Mouse (Mus musculus) T-helper 1 cell (primary cell): Measurements from ENCODE around the gene Kcnk15.

Experiments
- in situ Hi-C: fragments of 300-600 bp; cut with MboI, MseI; formaldehyde crosslinking; loops from one replicate; pipeline ENCODE4 v1.15.1; 2025; ENCODE audit warnings: high pct_unique_total_duplicates

Kcnk15 gene

DNA sequence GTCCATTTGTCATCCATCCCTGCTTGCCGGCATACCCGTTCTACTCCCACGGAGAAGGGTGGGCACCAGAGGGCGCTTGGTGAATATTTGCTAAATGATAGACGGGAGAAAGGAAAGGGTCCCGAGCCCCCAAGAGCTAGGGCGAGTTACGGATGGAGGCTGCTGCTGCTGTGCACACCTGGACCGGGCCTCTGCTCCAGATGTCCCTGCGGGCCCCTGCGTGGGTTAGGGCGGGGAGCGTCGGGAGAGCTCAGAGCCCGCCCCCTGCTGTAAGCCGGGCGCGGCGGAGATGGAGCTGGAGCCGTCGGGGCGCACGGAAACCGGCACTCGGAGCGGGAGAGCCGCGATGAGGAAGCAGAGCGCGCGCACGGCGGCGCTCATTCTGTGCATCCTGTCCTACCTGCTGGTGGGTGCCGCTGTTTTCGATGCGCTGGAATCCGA is at the start of gene Kcnk15:
Gene Kcnk15 (plus strand): TSS at position 191 of the 441 bp plus-strand sequence.
- in situ Hi-C loops, result loop anchor here (5.0 kb wide), 1 partner anchor 99 kb away; no protein-coding TSS in a partner anchor

DNA sequence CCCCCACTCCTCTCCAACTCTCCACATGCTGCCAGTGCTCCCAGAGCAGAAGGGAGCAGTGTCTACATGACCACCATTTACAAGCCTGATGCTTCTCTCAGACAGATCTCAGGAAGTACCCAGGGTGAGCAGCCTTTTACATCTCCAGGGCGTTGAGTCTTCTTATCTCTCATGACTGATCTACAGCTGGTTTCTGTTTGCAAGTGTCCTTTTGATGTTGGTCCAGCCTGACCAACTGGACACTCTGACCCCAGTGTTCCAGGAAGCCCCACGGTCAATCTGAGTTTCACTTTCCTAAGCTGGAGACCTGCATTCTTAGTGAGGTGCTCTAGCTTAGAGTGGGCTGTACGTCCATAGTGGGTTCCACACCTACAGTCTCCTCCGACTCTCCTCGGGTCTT is 49.6 kb upstream of the Kcnk15 start:
- in situ Hi-C loops, result no loop called here

GRCm38 (mm10) chr2:163809166-163809565 is 44.3 kb upstream of the Kcnk15 start:
- in situ Hi-C loops, result no loop called here

GRCm38 (mm10) chr2:163809704-163810103 is 43.7 kb upstream of the Kcnk15 start:
- in situ Hi-C loops, result loop anchor here (10.0 kb wide), 1 partner anchor 595 kb away; no protein-coding TSS in a partner anchor

- in situ Hi-C loops, result loop anchor here (10.0 kb wide), 1 partner anchor 598 kb away; no protein-coding TSS in a partner anchor
Observed at GRCm38 (mm10) chr2:163813077-163813476, 40.4 kb upstream of the Kcnk15 start.

- in situ Hi-C loops, result loop anchor here (10.0 kb wide), 1 partner anchor 600 kb away; no protein-coding TSS in a partner anchor
Observed at GRCm38 (mm10) chr2:163814739-163815465, 38.5 kb upstream of the Kcnk15 start.

GRCm38 (mm10) chr2:163820607-163821006 is 32.8 kb upstream of the Kcnk15 start, which contains the start of gene Ccn5:
Gene Ccn5, plus strand, starts transcription at chr2:163820861.
- in situ Hi-C loops, result no loop called here

DNA sequence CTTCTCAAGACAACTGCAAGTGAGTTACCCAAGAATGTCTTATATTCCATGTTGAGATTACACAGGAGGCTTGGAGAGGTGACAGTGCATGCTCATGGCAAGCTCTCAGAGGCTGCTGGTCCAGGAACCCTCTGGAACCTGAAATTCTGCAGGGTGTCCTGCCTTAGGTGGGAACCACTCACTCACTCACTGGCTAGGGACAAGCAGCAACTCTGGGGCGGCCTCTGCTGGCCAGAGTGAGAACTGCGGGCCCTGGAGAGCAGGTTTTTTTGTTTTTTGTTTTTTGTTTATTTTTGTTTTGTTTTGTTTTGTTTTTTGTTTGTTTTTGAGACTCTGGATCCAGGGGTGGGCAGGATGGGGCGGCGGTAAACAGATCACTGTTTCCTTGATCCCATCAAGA is 30.2 kb upstream of the Kcnk15 start:
- in situ Hi-C loops, result no loop called here

DNA sequence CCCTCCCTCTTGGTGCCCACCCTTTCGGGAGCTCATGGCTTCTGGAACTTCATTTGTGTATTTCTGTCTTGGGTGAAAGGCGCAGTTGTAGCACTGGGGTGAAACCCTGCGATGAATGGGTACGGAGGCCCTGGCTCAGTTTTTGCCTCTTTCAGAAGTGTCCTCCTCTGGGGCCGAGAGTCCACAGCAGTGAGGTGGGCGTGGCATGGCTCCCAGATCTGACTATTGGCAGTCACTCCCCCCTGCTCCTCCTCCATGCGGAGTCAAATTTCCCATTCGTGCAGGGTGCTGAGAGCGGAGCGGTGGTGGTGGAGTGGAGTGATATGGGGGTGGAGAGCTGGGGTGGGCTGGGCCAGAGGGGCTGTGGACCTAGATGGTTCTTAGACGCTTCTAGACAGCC is 29.7 kb upstream of the Kcnk15 start:
- in situ Hi-C loops, result no loop called here

DNA sequence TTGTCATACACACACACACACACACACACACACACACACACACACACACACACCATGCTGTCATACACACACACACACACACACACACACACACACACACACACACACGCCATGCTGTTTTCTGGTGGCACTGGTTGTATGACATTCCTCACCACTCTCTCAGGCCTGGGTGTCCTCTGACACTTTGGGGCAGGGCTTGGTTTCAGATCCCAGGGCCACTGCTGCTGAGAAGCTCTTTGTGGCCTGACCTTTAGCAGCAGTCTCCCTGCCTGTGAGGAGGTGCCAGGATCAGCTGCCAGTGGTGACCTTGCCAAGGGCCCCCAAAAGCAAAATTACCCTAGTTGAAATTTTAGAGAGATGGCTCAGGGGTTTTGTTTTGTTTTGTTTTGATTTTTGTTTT is 27.6 kb upstream of the Kcnk15 start:
- in situ Hi-C loops, result no loop called here

DNA sequence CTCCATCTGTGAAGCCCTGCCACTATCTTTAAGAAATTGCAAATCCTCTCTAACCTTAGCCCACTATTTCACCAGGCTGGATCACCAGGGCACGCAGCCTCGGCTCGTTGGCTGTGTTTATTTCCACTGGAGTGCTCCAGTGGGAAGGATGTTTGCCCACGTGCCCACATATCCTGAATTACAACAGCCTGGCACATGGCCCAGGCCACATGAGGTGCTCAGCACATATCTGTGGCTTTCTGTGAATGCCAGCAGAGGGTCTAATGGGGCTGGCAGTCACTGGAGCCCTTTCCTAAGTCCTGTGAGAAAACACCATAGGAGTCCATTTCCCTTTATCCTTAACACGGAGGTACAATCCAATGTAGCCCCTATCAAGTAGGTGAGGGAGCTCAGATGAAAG is 27.0 kb upstream of the Kcnk15 start:
- in situ Hi-C loops, result no loop called here

GRCm38 (mm10) chr2:163831163-163831562 is 22.3 kb upstream of the Kcnk15 start:
- in situ Hi-C loops, result loop anchor here (5.0 kb wide), 1 partner anchor 44 kb away; no protein-coding TSS in a partner anchor

GRCm38 (mm10) chr2:163838043-163838442 is 15.4 kb upstream of the Kcnk15 start:
- in situ Hi-C loops, result no loop called here

- in situ Hi-C loops, result no loop called here
Observed at GRCm38 (mm10) chr2:163839519-163839918, 13.9 kb upstream of the Kcnk15 start.

DNA sequence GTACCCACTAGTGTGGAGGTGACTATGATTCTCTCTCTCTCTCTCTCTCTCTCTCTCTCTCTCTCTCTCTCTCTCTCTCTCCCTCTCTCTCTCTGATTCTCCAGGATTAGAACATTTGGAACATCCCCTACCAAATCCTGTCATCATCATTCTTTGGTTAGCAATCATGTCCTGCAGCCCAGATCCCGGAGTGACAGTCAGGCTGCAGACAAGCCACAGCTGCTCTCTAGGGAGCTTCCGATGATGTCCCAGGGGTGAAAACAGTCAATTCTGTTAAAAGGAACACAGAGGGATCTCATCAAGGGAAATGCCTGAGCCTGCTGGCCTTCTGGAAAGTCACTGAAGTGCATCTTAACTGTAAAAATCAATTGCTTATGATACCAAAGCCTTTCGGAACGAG is 11.4 kb upstream of the Kcnk15 start:
- in situ Hi-C loops, result no loop called here

DNA sequence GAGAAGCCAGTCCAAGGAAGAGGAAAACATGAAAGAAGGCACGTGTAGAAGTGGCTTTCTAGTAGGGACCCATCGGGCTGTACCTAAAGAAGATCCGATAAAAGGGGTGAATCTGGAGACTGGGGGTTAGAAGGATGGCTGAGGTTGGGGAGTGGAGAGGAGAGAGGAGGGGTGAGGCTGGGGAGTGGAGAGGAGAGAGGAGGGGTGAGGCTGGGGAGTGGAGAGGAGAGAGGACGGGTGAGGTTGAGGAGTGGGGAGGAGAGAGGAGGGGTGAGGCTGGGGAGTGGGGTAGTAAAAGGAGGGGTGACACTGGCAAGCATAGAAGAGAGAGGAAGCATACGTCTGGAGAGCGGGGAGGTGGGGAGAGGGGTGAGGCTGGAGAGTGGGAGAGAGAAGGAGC is 3.8 kb downstream of the Kcnk15 start:
- in situ Hi-C loops, result no loop called here

GRCm38 (mm10) chr2:163858254-163858947 is 5.0 kb downstream of the Kcnk15 start:
- in situ Hi-C loops, result no loop called here

DNA sequence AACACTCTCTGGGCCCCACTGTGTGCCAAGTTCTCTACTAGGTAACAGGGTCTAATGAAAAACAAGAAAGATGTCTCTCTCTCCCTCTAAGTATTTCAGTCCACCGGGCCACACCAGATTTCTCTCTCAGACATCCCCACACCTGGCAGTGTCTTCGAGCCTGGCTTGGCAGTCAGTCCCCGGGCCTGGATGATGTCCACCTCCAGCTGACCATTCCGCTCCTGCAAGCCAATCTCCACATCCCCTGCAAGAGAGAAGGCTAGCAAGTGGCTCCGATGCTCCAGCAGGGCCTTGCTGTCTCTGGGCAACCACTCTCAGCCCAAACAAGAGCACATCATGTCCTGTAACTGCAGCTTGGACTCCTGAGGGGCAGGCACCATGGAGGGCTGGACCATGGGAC is 11.9 kb downstream of the Kcnk15 start:
- in situ Hi-C loops, result no loop called here

- in situ Hi-C loops, result no loop called here
Observed at GRCm38 (mm10) chr2:163866061-163866460, 12.6 kb downstream of the Kcnk15 start.

DNA sequence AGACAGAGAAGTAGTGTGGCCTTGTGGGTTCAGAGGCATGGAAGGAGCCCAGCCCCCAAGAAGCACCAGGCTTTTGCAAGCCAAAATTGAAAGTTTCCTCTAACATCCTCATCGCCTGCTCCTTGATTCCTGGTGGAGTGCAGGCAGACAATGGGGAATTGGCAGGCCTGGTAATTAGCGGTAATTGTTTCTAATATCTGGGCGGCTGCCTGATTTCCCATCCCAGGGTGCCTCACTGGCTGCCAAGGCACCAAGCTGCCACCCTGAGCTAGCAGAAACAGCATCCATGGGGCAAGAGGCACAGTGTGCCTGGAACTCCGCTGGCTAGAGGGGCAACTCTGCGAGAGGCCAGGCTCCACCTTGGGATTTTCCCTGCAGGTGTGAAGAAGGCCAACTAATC is 16.3 kb downstream of the Kcnk15 start:
- in situ Hi-C loops, result loop anchor here (5.0 to 10.0 kb wide), 2 partner anchors 98 to 385 kb away; partner anchors contain the start of gene Svs3b

DNA sequence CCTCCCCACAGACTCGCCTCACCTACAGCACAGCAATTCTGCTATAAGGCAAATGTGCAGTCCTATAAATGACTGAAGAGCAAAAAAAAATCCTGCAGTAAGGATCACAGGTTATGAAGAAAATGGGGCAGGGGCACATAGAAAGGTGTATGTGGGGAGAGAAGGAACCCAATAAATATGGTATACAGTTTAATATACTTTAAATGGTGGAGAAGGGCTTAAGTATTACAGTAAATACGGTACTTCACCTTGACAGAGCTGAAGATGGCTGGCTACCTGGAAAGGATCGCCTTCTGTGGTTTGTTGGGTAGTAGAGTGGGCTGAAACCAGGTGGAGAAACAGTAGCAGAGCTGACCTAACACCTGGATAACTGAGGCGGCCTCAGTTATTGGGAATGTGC is 17.8 kb downstream of the Kcnk15 start:
- in situ Hi-C loops, result loop anchor here (5.0 to 10.0 kb wide), 2 partner anchors 96 to 384 kb away; partner anchors contain the start of gene Svs3b

- in situ Hi-C loops, result loop anchor here (5.0 to 10.0 kb wide), 2 partner anchors 95 to 383 kb away; partner anchors contain the start of gene Svs3b
Observed at GRCm38 (mm10) chr2:163871906-163872305, 18.5 kb downstream of the Kcnk15 start.
